Mouse (Mus musculus) megakaryocyte, embryonic 14.5 days (primary cell): ENCODE measurements around the gene 5330417C22Rik.

Experiments
- FLI1 ChIP-seq: IDR thresholded peaks from 2 replicates; pipeline ENCODE4 v1.6.1; 2012; ENCODE audit warnings: low read length, inconsistent platforms, mixed read lengths
- GATA1 ChIP-seq: IDR thresholded peaks from 3 replicates; pipeline ENCODE4 v1.6.1; 2012; ENCODE audit warnings: mixed read lengths, low read length, inconsistent platforms, borderline replicate concordance

GRCm38 (mm10) chr3:108537303-108537702 is 967 bp upstream of the 5330417C22Rik start:
- TF ChIP-seq GATA1 (no peak), FLI1 (no peak)
